Mouse (Mus musculus) limb, embryonic 10.5 days (tissue): ENCODE measurements around the gene Gprin3. TPM values are rescaled to one million over a fixed set of nuclear protein-coding genes. Genes with fewer than 3 reads are reported as not detected.
"Not testable (repeated sequence)": the region's sequence is repeated elsewhere in the genome, so short reads cannot be mapped to it uniquely, and the experiment has no call there.

Experiments
- DNase-seq: peaks from one replicate; pipeline ENCODE4 v3.0.0-alpha.2; 2017; ENCODE audit warnings: low spot score
- H3K27ac ChIP-seq: fragments of 300-500 bp; sonication (generic); 2 replicates; pipeline ENCODE4 v1.5.1; 2016; ENCODE audit warnings: mild to moderate bottlenecking
- H3K27me3 ChIP-seq: fragments of 300-500 bp; sonication (generic); 2 replicates; pipeline ENCODE4 v1.6.1; 2016; ENCODE audit warnings: low read depth, mild to moderate bottlenecking; ENCODE audit not compliant: poor library complexity, severe bottlenecking
- H3K36me3 ChIP-seq: fragments of 300-500 bp; sonication (generic); 2 replicates; pipeline ENCODE4 v1.6.1; 2016; ENCODE audit warnings: mild to moderate bottlenecking, moderate library complexity
- H3K4me1 ChIP-seq: fragments of 300-500 bp; sonication (generic); 2 replicates; pipeline ENCODE4 v1.6.1; 2016
- H3K4me3 ChIP-seq: fragments of 300-500 bp; sonication (generic); 2 replicates; pipeline ENCODE4 v1.5.1; 2016; ENCODE audit warnings: mild to moderate bottlenecking, moderate library complexity
- H3K9me3 ChIP-seq: fragments of 300-500 bp; sonication (generic); replicated peaks from 2 replicates; pipeline ENCODE4 v1.6.1; 2016; ENCODE audit warnings: mild to moderate bottlenecking
- WGBS: fragments of 180-500 bp; shearing (Covaris S2); methylation state at CpG from one replicate; pipeline ENCODE4 v1.1.7; 2016; 5-methylcytosine and 5-hydroxymethylcytosine counted together
- polyA plus RNA-seq: library from polyadenylated mRNA; unstranded; fragments of >200 nt; fragmentation: Nextera tagmentation; extraction: Ambion mirVana; gene quantifications from 2 replicates; pipeline ENCODE4 v1.2.1, GENCODE M21; 2016

Gene Gprin3
- polyA plus RNA-seq, 1 experiment from 2014 or later: 0.30 TPM

DNA sequence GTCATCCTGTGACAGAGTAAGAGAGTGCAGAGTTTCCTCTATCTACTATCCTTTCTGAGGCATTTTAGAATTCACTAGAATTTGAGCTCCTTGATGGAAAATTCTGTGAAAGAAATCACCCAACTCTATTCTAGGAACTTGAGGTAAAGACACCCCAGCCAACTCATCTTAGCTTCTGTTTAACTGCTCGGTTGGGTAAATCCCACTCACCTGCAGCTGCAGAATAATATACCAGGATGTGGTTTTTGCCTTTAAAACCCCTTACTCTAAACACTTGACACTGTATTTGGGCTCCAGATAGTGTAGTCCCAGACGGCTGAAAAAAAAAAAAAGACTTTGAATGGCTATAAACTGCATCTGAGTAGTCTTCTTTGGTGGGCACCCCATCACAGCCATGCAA, 112.9 kb downstream of the Gprin3 start:
- no peaks in the 10 kb centered on the region for H3K4me1 ChIP-seq
- H3K9me3 ChIP-seq: no peaks in the 10 kb centered on the region
- H3K36me3 ChIP-seq: no peaks in the 10 kb centered on the region
- H3K27ac ChIP-seq: no peak overlapping the region
- H3K4me3 ChIP-seq: no peak overlapping the region
- no peak for DNase-seq
- 87% methylated on average over 2 of the region's 2 CpGs for WGBS
- H3K27me3 ChIP-seq: no peaks in the 10 kb centered on the region

- Histone ChIP-seq H3K4me1 (no peaks in the 10 kb centered on the region), H3K27me3 (no peaks in the 10 kb centered on the region), H3K4me3 (no peak overlapping the region), H3K27ac (no peak overlapping the region), H3K9me3 (no peaks in the 10 kb centered on the region), H3K36me3 (no peaks in the 10 kb centered on the region)
- DNase-seq: no peak
- WGBS: 94% methylated on average over 2 of the region's 2 CpGs
Measured at GRCm38 (mm10) chr6:59311241-59311640, 114.9 kb downstream of the Gprin3 start.

- 85% methylated on average over 2 of the region's 2 CpGs for WGBS
- not testable (repeated sequence) for H3K36me3 ChIP-seq, H3K4me3 ChIP-seq
Measured at GRCm38 (mm10) chr6:59304235-59304942, 121.7 kb downstream of the Gprin3 start.

GRCm38 (mm10) chr6:59303031-59303430, 123.1 kb downstream of the Gprin3 start:
- no peak for DNase-seq
- Histone ChIP-seq H3K4me1 (no peaks in the 10 kb centered on the region), H3K27me3 (no peaks in the 10 kb centered on the region), H3K9me3 (no peaks in the 10 kb centered on the region), H3K4me3 (no peak overlapping the region), H3K27ac (no peak overlapping the region), H3K36me3 (no peaks in the 10 kb centered on the region)
- 86% methylated on average over 1 of the region's 1 CpGs for WGBS

More at GRCm38 (mm10) chr6:59304235-59304942, 121.7 kb downstream of the Gprin3 start:
- not testable (repeated sequence) for H3K27ac ChIP-seq, H3K9me3 ChIP-seq, H3K4me1 ChIP-seq, DNase-seq, H3K27me3 ChIP-seq

Other genes starting within 250 kb of the Gprin3 start
- 7.4 and 10.2 TPM in 2 replicates for gene Tigd2, start 217.4 kb downstream of the Gprin3 start, polyA plus RNA-seq